Mouse (Mus musculus): ENCODE data around the gene Dctpp1.

The Dctpp1 gene

DNA sequence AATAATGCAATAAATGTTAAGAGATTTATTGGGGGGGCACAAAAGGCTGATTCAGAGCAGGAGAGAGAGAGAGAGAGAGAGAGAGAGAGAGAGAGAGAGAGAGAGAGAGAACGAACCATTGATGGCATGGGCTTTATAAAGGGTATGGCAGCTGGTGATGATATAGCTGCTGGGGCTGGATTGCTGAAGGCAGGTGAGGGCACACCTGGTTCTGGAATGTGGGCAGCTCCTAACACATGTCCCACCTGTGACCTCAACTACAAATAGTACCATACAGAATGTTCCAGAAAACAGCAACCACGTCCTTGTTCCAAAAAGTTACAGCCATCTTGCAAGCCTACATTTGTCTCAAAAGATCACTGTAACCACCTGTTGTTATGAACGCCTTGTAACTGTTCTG, 29.1 kb downstream of the Dctpp1 start:
- no peak for DNase-seq

DNA sequence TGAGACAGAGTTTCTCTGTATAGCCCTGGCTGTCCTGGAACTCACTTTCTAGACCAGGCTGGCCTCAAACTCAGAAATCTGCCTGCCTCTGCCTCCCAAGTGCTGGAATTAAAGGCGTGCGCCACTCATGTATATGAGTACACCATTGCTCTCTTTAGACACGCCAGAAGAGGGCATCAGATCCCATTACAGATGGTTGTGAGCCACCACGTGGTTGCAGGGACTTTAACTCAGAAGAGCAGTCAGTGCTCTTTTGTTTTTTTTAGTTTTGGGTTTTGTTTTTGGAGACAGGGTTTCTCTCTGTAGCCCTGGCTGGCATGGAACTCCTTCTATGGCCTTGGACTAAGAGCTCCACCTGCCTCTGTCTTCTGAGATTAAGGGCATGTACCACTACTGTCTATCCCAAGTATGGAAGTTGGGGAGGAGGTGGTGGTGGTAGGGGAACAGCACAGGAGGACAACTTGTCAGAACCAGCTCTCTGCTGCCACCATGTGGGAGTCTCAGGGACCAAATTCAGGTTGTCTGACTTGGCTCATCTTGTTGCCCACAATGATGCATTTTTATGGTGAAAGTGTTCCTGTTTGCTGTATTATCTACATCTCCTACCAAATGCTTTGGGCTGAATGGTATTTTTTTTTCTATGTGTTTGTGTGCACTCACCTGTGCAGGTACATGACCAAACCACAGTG, 31.8 kb downstream of the Dctpp1 start:
- DNase-seq, result peak; percentile 90

DNA sequence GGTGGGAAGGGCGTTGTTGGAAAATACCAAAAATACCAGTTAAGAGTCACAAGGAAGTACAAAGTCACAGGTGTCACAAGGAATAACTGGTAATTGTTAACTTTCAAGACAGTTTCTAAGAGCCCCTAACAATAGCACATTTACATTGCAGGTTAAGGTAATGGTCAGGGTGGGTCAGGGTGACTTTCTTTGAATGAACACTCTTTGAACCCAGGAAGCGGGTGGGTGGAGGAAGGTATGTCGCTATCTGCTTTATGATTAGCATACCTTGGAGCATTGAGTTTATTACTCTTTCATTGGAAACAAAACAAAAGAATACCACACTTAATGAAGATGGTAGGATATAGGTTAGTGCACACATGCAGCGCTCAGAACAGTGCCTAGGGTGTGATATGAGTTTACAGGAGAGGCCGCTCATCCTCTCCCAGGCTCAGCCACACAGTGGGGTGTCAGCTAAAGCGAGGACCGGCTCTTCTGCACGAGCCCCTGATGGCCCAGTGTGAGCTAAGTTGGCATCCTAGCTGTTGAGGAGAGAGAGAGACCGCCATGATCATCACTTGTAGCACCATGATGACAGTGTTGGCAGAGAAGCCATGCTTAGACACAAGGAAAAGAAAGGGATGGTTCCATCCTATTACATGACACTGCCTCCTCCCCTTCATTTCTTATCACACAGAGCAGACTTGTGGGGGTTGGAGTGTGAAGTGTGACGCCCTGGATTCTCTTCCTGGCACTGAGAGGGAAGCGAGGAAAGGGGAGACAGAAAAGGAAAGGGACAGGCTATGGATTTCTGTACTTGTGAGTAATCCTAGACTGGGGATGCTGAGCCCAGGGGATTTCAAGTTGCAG, 35.1 kb downstream of the Dctpp1 start:
- no peak for DNase-seq

DNA sequence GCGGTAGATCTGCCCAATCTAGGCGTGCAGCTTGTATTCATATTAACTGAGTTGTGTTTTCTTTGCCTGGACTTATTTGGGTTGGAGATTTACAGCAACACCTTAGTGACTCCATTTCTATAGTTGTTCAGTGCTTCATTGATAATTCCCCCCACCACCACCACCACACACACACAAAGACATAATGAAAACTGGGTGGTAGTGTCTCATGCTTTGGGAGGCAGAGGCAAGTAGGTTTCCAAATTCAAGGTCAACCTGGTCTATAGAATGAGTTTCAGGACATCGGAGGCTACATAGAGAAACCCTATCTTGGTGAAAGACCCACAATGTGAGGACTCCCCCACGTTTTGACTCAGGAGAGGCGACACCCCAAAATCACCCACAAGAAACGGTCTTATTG, 35.9 kb downstream of the Dctpp1 start:
- DNase-seq, result no peak

DNA sequence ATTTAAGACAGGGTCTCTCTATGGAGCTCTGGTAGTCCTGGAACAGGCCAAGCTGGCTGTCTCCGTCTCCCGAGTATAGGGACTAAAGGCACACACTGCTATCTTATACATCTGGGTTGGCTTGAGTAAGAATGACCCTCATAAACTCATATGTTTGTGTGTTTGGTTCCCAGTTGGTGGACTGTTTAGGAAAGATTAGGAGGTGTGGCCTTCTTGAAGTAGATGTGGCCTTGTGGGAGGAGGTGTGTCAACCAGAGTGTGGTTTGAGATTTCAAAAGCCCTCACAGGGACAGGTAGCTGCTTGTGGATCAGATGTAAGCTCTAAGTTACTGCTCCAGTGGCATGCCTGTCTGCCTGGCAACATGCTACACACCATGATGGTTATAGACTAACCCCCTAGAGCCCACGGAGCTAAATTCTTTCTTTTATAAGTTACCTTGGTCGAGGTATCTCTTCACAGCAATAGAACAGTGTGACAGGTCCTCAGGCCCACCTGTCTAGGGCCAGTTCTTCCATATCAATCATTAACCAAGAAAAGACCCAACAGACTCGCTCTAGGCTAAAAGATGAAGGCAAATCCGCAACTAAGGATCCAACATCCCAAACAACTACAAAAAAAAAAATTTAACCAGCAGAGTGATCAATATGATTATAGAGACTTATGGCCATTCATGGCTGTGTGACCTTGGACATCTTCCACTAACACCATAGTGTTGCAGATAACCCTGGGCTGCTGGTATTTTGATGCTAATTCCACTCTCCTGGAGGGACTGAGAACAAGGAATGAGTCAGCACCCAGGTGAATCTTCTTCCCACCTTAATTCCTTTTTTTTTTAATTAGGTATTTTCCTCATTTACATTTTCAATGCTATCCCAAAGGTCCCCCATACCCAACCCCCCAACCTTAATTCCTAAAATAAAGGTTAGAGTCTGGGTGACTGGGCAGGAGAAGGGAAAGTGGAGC, 36.7 kb downstream of the Dctpp1 start:
- no peak for DNase-seq

DNA sequence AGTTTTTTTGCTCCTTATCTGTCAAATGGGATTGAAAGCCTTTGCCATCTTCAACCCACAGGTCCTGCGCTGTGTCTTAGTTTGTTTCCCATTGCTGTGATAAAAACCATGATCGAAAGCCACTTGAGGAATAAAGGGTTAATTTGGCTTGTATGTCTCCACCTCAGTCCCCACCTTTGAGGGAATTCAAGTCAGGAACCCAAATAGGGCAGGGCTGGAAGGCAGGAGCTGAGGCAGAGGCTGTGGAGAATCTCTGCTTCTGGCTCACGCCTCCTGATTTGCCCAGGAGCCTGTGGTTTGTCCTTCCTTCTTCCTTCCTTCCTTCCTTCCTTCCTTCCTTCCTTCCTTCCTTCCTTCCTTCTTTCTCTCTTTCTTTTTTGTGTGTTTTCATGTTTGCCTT, 37.4 kb downstream of the Dctpp1 start:
- DNase-seq, result no peak

DNA sequence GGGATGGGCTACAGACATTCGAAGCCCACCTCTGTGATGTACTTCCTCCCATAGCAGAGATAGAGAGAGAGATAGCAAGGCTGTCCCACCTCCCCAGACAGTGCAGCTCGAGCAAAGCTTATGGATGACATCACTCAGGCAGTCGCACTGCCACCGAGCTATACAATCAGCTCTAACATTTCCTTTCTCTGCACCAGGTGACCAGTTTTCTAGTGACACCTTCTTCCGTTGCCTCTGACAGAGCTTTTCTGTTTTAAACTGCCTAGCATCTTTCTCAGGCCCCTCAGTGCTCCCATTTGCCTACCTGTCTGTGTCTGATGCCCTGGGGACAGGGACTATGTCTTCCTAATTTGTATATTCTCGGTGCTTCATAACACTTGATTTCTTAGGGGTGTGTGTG, 40.1 kb downstream of the Dctpp1 start:
- no peak for DNase-seq

DNA sequence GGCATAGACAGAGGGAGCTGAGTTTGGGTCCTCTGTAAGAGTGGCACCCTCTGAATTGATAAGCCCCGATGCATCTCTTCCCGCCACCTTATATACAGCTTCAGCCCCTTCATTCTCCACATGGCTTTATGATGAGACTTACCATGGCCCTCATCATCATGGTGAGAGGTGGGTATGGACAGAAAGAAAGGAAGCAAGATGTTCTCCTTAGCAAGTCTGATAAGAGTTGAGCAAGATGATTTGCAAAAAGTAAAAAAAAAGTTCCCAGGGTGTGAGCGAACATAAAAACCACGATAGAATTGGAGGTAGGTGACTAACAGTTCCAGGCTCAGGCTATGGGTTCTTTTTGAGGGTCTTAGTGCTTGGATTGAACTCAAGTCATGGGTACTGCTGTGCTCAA, 41.8 kb downstream of the Dctpp1 start:
- DNase-seq, result no peak

DNA sequence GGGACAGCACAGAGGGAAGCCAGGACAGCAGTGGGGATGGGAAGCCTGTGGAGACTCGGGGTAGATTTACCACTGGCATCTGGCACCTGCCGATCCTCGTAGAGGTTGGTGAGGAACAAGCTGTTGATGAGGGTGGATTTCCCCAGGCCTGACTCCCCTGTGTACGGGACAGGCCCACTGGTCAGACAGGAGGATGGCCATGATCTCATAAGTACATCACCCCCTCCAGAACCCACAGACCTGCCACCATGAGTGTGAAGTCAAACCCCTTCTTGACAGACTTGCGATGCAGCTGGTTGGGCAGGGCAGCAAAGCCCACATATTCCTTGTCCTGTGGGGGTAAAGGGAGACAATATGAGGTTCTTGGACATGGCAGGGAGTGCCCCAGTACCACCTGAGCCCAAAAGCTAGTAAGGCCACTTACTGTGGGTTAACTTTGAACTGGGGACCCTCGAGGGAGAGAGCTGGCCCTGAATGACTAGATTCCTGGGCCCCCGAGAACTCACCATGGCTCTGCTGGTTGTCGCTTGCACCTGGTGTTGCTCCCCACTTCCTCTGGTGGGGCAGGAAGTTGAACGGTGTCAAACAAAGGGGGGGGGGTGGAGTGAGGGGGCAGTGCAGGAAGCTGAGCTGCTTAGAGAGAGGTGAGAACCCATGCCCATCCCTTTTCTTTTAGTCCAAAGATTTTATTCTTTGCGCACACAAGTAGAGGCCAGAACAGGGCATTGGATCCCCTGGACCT, 42.4 kb downstream of the Dctpp1 start:
- no peak for DNase-seq

DNA sequence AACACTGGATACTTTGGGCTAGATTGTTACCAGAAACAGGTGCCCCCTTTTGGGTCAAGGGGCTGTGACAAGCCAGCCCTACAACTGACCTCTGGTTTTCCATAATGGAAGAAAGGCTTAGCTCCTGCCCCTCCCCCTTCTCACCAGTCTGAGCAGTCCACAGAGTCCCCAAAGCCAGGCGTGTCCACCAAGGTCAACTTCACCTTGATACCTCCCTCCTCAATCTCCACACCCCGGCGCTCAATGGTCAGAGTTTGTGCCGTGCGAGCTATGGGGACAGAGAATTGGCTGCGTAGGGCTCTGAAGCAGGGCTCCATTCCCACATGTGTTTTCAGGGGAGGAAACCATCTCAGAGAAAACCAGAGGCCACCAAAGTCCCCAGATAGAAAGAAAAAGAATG, 43.0 kb downstream of the Dctpp1 start:
- DNase-seq, result no peak

DNA sequence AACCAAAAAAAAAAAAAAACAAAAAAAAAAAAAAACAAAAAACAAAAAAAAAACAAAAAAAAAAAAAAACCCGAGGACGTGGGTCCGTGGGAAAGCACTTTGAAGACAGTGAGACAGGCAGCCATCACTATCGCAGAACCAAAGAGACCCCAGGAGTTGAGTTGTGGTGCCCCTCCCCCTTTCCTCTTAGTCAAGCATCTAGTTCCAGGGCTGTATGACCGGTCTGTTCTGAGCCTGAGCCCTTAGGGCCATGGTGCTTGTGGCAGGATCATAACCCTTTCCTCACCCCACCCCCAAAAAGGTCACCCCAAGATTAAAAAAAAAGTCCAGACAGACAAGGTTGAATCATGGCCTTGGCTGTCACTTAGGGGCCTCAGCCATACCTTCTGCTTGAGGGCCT, 44.2 kb downstream of the Dctpp1 start:
- DNase-seq, result no peak

DNA sequence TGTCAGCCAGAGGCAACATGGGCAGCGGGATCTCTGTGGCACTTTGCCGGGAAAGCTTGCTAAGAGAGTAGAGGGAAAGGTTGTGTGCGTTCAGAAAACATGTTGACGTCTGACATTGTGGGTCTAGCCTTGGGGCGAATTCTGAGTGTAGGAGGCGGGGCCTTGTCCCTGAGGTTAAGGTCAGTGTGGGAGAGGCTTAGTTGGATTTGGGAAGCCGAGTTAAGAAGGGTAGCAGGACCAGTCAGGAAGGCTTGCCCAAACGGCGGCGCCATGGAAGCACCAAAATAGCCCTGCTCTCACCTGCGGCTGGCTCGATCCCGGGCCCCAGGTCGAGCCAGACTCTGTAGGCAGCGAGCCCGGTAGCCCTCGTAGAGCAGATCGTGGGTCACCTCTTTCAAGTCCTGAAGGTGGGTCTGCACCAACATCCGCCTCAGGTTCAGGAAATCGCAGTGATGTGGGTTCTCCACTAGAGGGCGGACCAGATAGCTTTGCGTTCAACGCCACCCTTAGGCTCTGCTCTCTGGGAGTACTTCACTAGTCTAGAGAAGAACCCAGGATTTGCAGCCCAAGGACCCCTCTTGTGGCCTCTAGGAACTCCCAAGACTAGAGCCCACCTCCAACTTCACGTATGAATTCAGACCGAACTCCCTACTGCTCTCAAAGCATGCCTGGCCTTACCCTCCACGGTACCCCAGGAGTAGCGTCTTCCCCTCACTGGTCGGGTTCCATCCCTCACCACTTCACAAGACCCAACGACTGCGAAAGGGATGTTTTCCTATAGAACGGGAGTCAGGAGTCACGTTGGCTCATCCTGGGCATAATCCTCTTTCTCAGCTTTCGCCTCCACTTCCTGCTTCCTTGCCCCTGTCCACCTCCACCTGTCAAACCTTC, 45.3 kb downstream of the Dctpp1 start:
- DNase-seq, result peak; percentile 77

DNA sequence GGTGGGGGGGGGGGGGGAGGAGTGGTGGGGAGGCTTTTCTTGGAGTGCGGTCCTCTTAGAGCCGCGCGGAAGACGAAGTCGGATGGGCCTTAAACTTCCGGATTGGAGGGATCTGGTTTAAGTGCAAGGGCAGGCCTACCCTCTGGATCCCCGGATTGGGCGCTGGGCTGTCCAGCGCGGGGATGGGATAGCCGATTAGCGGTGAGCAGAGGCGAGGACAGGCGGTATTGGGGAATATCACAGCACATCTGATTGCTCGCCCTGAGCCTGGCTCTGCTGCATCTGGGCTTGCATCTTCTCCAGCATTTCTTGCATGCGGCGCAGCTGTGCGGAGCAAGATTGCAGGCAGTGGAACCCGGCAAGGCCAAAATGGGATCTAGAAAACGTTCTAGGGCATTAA, 46.0 kb downstream of the Dctpp1 start:
- no peak for DNase-seq

DNA sequence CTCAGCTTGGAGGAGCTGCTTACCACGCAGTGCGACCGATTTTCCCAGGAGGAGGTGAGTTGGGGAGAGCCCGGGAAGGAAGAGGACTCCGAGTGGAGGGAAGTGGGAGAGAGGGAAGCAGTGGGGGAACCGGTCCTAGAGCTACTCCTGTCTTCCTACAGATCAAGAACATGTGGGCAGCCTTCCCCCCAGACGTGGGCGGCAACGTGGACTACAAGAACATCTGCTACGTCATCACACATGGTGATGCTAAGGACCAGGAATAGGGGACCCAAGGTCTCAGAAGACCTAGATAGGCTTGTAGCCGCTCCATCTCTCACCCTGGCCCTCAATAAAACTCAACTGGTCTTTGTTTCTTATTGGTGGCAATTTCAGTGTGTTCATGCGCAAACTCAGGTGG, 46.6 kb downstream of the Dctpp1 start:
- no peak for DNase-seq

DNA sequence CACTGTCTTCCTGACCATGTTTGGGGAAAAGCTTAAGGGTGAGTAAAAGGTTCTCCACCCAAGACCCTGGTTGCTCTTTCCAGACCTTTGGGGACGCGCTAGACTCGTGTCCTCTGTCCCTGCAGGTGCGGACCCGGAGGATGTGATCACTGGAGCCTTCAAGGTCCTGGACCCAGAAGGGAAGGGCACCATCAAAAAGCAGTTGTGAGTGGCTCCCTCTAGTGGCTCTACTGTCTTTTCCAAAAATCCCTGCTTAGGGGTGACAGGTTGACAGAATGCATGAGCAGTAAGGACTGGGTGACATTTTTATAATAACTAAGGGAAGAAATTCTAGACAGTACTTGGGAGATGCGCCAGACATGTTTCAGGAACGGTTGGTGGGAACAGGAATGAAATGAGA, 47.0 kb downstream of the Dctpp1 start:
- DNase-seq, result peak; percentile 61

DNA sequence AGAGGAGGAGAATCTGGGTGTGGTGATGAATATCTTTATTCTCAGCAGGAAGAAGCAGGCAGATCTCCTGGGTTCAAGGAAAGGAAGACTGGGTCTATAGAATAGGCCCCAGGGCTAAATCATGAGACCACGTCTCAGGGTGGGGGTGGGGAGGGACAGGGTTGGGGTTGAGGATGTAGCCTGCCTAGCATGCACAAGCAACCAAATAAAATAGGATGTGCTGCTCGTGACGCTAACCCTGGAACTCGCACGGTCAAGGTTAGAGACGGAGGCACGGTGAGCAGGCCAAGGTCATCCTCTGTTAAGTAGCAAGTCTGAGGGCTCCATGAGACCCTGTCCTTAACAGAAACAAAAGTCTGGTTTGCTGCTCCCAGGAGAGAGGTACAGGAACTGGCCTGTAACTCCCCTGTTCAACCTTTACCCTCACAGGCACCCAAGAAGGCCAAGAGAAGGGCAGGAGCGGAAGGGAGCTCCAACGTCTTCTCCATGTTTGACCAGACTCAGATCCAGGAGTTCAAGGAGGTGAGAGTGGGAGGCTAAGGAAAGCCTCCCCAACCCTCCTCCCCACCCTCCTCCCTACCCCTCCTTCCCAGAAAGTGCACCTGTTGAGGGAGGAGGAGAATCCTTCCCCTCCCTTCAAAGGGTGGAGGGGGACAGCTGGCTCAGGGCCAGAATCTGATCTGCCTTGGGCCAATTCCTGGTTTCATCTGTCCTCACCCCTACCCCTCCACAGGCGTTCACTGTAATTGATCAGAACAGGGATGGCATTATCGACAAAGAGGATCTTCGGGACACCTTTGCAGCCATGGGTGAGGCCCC, 47.9 kb downstream of the Dctpp1 start:
- DNase-seq, result no peak

DNA sequence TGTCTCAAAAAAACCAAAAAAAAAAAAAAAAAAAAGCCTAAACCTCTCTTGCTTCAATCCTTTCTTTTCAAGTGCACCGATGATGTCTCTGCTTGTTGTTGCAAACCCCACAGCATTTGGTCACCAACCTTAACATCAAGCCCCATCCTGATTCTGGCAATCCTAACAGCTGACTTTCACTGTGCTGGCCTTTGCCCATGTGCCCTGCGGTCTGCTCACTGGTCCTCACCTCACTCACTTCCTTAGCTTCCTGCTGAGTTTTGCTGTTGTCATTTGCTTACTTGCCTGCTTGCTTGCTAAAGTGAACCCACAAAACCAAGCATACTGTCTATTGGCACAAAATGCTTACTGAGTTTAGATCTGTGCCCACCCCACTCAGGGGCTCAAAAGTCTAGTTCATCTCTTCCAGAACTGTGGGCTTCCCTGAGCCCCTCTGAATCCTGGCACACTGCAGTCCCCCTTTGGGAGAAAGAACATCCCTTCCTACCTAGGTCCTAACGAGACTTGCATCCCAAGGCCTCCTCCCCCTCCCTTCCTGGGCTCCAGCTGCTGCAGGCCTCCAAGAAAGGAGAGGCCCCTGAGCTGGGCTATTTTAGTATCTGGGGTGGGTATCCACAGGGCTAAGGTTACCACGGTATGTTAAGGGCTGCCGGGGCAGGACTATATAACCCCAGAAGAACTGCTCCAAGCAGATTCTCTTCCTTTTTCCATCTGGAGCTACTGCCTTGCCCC, 49.3 kb downstream of the Dctpp1 start:
- DNase-seq, result no peak

DNA sequence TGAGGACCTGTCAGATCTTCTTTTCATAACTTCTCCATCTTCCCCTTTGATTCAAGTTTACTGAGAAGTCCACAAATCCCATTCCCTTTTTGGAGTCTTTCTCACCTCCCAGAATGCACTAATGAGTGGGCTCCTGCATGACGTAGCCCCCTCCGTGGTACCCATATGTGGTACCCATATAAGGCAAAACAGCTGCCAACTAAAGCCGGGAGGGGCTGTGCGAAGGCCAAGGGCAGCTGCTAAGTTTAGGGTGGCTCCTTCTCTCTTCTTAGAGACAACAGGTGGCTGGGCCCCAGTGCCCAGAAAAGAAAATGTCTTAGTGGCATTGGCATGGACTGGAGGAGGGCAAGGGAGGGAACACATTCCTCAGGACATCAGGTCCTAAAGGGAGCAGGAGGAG, 50.2 kb downstream of the Dctpp1 start:
- DNase-seq, result no peak

DNA sequence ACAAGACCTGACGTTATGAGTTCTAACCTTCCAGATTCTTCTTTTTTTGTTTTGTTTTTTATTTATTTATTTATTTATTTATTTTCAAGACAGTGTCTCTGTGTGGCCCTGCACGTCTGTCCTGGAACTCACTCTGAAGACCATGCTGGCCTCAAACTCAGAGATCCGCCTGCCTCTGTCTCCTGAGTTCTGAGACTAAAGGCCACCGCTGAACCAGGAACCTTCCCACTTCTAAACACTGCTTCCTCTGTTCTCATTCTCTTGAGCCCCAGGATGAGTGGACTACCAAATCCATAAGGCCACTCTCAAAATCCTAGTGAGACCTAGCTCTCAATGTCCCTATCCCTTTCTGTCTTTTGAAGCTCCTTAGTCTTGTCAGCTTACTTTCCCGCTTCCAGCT, 50.7 kb downstream of the Dctpp1 start:
- DNase-seq, result no peak

All from kidney, postnatal 10 days (tissue).